Mouse (Mus musculus) erythroblast, embryonic 14.5 days (primary cell): ENCODE measurements around the gene Pard6b.

Experiments used
- GATA1 ChIP-seq: IDR thresholded peaks from 2 replicates; pipeline ENCODE4 v1.6.1; 2012; ENCODE audit warnings: low read length, inconsistent platforms, mixed read lengths
- TAL1 ChIP-seq: IDR thresholded peaks from 3 replicates; pipeline ENCODE4 v1.6.1; 2012; ENCODE audit warnings: low read length, inconsistent platforms, mixed read lengths

DNA sequence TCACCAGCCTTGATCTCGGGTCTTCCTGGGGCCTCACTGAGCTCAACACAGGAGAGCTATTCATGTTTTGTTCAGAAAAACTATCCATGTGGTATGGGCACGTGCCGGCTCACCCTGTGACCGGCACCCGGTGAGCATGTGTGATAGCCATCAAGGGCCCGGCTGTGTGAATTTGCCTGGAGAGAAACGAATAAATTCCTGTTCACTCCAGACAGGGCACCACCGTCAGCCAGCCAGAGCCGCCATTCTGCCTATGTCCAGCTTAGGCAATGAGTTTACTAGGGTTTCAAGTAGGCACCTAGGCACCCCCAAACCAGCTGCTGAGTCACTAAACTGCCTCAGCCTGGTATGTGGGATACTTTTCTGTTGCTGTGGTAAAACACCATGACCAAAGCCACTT, 32.5 kb downstream of the Pard6b start:
- no peak for TF ChIP-seq GATA1
- TF ChIP-seq TAL1 = no peak
